Mouse (Mus musculus) megakaryocyte-erythroid progenitor cell, adult 5 weeks (primary cell): ENCODE results near the gene Tmem45b. TPM values are rescaled to one million over a fixed set of nuclear protein-coding genes. Genes with fewer than 3 reads are reported as not detected.

Experiments used
- polyA plus RNA-seq: library from polyadenylated mRNA; stranded (reverse); fragments of >175 nt; gene quantifications from 2 replicates; pipeline ENCODE4 v1.2.3, GENCODE M21; 2012

Gene Tmem45b
- not detected in 2 replicates for polyA plus RNA-seq

DNA sequence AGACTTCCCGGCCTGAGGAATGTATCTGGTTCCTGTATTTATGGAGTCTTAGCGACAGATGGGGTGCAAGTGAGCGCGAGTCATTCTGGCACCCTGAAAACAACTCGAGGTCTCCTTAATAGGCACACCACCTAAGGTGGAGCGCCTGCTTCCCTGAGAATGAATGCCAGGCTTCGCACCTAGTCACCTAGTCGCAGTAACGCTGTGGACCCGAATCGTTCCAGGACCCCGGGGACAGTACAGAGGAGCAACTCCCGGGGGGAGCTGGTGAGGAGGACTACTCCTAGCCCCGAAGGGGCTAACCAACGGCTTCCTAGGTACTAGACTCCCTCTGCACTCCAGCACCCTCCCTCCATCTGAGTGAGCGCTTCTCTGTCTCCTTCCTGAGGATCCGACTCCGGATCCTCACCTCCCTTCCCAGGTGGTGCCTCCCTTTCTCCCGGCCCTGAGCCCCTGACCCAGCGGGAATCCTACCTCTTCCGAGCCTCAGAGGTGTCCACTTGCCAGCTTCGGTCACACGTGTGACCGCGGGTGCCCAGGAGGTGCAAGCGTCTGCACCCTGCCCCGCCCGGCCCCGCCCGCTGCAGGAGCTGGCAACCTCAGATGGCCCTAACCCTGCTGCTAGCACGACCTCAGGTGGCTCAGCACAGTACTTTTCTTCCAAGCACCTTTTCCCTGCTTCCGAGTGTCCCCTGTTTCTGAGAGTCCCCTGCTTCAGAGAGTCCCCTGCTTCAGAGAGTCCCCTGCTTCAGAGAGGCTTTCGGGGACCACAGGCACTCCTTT lies at the start of gene Tmem45b:
Tmem45b (minus strand) TSS at position 771 of the 783 bp plus-strand sequence.

DNA sequence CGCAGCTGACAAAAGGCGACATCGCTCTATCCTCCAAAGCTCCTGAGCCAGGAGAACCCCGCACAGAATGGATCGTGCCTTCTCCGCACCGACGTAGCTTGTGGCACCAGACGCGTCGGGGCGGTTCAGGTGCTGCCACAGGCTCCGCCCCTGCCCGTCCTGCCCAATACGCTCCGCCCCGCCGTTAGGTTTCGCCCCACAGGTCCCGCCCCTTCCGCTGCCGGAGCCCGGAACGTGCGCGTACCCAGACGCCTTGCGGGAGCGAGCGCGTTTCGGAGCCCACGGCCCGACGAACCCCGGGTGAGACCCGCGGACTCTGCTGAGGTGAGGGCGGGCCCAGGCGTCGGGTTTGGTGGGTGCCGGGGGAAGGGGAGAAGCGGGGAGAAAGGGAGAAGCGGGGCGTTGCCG lies 78.3 kb downstream of the Tmem45b start, which contains the start of gene Nfrkb:
Nfrkb (plus strand) TSS at position 246 of the 408 bp plus-strand sequence.

Other genes with a start within 250 kb of the Tmem45b start
- gene Prdm10, start 183.9 kb downstream of the Tmem45b start, polyA plus RNA-seq: 2.5 and 3.5 TPM in 2 replicates
- 19.5 and 20.8 TPM in 2 replicates for gene Nfrkb, start 78.3 kb downstream of the Tmem45b start, polyA plus RNA-seq